Mouse (Mus musculus): ENCODE measurements at regions not wholly inside any gene's neighbourhood (a gene's known extent, or its start where the extent isn't known, plus 50 kb on each side); places are given as distances from the start of the nearest gene placed in this dataset.

DNA sequence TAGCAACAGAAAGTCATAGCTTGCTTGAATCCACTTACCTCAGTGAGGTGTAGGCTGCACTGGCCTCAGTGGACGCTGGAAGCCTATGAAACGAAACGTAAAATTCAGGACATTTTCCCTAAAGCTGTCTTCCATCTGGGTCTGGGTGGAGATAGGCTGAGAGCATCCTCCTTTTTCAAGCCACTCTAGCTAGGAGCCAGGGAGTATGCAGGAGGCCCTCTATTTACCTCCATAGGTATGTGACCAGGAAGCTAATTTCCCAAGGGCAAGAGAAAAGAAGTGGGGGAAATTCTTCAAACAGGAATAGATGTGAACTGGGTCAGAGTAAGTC lies 95.9 kb upstream of the Tmem45b start:
- 83% methylated on average over 3 of the region's 3 CpGs for WGBS

DNA sequence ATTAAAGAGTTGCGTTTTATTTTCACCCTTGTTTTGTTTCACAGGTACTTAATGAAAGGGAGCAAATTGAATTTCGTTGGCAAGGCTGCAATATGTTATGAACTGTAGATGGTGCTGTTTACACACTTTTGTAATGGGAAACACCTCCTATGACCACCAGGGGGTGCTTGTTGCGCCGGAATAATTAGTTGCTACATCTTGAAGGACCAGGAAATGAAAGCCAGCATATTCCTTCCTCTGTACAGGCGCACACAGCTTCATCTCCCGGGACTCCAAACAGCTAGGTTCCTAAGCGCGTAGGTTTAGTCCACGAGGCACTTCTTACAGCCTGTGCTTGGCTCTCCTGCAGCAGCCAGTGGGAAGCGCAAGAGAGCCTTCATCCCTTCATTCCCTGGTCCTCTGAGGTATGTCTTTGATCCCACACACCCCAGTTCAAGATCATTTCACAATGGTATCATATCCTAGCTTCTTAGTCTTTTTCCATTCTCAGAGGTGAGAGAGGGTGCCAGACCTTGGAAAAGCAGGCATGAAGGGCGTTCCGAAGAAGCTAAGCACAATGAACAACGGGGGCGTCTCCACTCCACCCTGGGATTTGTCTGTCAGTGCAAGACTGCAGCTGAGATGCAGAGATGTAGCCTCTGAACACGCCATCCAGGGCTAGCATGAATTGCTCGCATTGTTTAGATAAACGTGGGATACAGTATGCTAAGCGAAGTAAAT lies 95.4 kb upstream of the Tmem45b start:
- no peak overlapping the region for H3K9ac ChIP-seq (replicated peaks; ENCODE audit: low read depth, low read length)
- WGBS = 33% methylated on average over 18 of the region's 18 CpGs
- no peaks in the 10 kb centered on the region for H3K36me3 ChIP-seq (ENCODE audit: control insufficient read depth, insufficient read depth, low read length)
- H3K4me3 ChIP-seq (ENCODE audit: low read depth, low read length) = 0 out of 2 replicates have a peak overlapping the region, but pooled peaks have one; percentile 1
- 0 out of 2 replicates have a peak, but pooled peaks have one; percentile 63 for ATAC-seq (ENCODE audit: insufficient number of reproducible peaks, insufficient read depth, low FRiP score, low read depth)
- H3K27me3 ChIP-seq (ENCODE audit: control insufficient read depth, insufficient read depth, low read length) = no peaks in the 10 kb centered on the region
- H3K9me3 ChIP-seq (ENCODE audit: control insufficient read depth, low read depth, low read length) = no peaks in the 10 kb centered on the region
- H3K4me1 ChIP-seq (ENCODE audit: control insufficient read depth, insufficient read depth, low read length) = no peaks in the 10 kb centered on the region
- no peak overlapping the region for H3K27ac ChIP-seq (ENCODE audit: low read length)
- peak overlapping the region; percentile 30 for H3K4me2 ChIP-seq (replicated peaks; ENCODE audit: low read depth, low read length)

More for the DNA sequence above, 95.9 kb upstream of the Tmem45b start:
- ATAC-seq (ENCODE audit: insufficient number of reproducible peaks, insufficient read depth, low FRiP score, low read depth) = no peak
- Histone ChIP-seq H3K27ac (ENCODE audit: low read length) (no peak overlapping the region), H3K4me2 (replicated peaks; ENCODE audit: low read depth, low read length) (no peak overlapping the region), H3K27me3 (ENCODE audit: control insufficient read depth, insufficient read depth, low read length) (no peaks in the 10 kb centered on the region), H3K36me3 (ENCODE audit: control insufficient read depth, insufficient read depth, low read length) (no peaks in the 10 kb centered on the region), H3K4me3 (ENCODE audit: low read depth, low read length) (no peak overlapping the region), H3K4me1 (ENCODE audit: control insufficient read depth, insufficient read depth, low read length) (no peaks in the 10 kb centered on the region), H3K9me3 (ENCODE audit: control insufficient read depth, low read depth, low read length) (no peaks in the 10 kb centered on the region), H3K9ac (replicated peaks; ENCODE audit: low read depth, low read length) (no peak overlapping the region)

GRCm38 (mm10) chr9:31543691-31544052 lies 79.4 kb upstream of the Tmem45b start:
- WGBS = 69% methylated on average over 6 of the region's 6 CpGs
- H3K9me3 ChIP-seq (ENCODE audit: control insufficient read depth, low read depth, low read length) = no peaks in the 10 kb centered on the region
- no peak overlapping the region for H3K4me3 ChIP-seq (ENCODE audit: low read depth, low read length)
- H3K9ac ChIP-seq (replicated peaks; ENCODE audit: low read depth, low read length) = no peak overlapping the region
- no peaks in the 10 kb centered on the region for H3K27me3 ChIP-seq (ENCODE audit: control insufficient read depth, insufficient read depth, low read length)
- H3K27ac ChIP-seq (ENCODE audit: low read length) = no peak overlapping the region
- no peak for ATAC-seq (ENCODE audit: insufficient number of reproducible peaks, insufficient read depth, low FRiP score, low read depth)
- no peaks in the 10 kb centered on the region for H3K36me3 ChIP-seq (ENCODE audit: control insufficient read depth, insufficient read depth, low read length)
- H3K4me1 ChIP-seq (ENCODE audit: control insufficient read depth, insufficient read depth, low read length) = 0 out of 2 replicates have a peak, but pooled peaks cover 3% of the 10 kb centered on the region
- H3K4me2 ChIP-seq (replicated peaks; ENCODE audit: low read depth, low read length) = no peak overlapping the region

DNA sequence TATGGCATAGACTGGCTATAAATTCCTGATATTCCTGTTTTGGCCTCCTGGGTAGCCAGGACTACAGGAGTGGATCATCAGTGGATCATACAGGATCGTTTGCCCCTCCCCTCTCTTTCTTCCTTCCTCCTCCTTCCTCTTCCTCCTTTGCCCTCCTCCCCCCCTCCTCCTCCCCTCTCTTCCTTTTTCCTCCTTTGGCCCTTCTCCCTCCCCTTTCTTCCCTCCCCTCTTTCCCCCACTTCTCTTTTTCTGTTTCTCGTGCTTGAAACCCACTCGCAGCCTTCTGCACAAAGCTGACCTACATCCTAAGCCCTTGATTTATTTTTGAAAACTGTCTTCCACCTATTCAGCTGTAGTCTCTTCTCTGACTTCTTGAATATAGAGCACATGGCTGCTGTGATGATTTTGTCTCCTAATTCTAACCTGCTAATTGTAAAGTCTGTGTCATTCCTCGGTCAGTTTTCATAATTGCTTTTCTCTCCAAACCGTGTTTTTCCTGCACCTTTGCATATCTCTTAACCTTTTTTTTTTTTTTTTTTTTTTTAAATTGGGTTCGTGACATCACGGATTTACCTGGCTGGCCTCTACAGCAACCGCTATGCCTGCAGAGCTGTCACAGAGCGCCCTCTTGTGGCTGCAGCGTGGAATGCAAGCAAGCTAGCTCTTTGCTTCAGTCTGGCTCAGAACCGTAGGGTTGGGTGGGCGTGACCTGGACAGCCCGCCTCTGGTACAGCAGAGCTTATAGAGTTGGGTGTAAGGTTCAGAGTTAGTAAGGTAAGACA lies 78.8 kb upstream of the Tmem45b start:
- ATAC-seq (ENCODE audit: insufficient number of reproducible peaks, insufficient read depth, low FRiP score, low read depth) = peak; percentile 75
- Histone ChIP-seq H3K27ac (ENCODE audit: low read length) (no peak overlapping the region), H3K4me2 (replicated peaks; ENCODE audit: low read depth, low read length) (no peak overlapping the region), H3K9ac (replicated peaks; ENCODE audit: low read depth, low read length) (no peak overlapping the region), H3K27me3 (ENCODE audit: control insufficient read depth, insufficient read depth, low read length) (no peaks in the 10 kb centered on the region), H3K4me3 (ENCODE audit: low read depth, low read length) (no peak overlapping the region), H3K9me3 (ENCODE audit: control insufficient read depth, low read depth, low read length) (no peaks in the 10 kb centered on the region), H3K4me1 (ENCODE audit: control insufficient read depth, insufficient read depth, low read length) (0 out of 2 replicates have a peak, but pooled peaks cover 3% of the 10 kb centered on the region), H3K36me3 (ENCODE audit: control insufficient read depth, insufficient read depth, low read length) (no peaks in the 10 kb centered on the region)
- 12% methylated on average over 13 of the region's 13 CpGs for WGBS

- Histone ChIP-seq H3K36me3 (ENCODE audit: control insufficient read depth, insufficient read depth, low read length) (no peaks in the 10 kb centered on the region), H3K4me3 (ENCODE audit: low read depth, low read length) (no peak overlapping the region), H3K27ac (ENCODE audit: low read length) (no peak overlapping the region), H3K9ac (replicated peaks; ENCODE audit: low read depth, low read length) (no peak overlapping the region), H3K4me1 (ENCODE audit: control insufficient read depth, insufficient read depth, low read length) (0 out of 2 replicates have a peak, but pooled peaks cover 3% of the 10 kb centered on the region), H3K9me3 (ENCODE audit: control insufficient read depth, low read depth, low read length) (no peaks in the 10 kb centered on the region), H3K4me2 (replicated peaks; ENCODE audit: low read depth, low read length) (no peak overlapping the region), H3K27me3 (ENCODE audit: control insufficient read depth, insufficient read depth, low read length) (no peaks in the 10 kb centered on the region)
- WGBS = 55% methylated on average over 5 of the region's 5 CpGs
- ATAC-seq (ENCODE audit: insufficient number of reproducible peaks, insufficient read depth, low FRiP score, low read depth) = no peak
These were observed 77.4 kb upstream of the Tmem45b start for GRCm38 (mm10) chr9:31541615-31542191.

DNA sequence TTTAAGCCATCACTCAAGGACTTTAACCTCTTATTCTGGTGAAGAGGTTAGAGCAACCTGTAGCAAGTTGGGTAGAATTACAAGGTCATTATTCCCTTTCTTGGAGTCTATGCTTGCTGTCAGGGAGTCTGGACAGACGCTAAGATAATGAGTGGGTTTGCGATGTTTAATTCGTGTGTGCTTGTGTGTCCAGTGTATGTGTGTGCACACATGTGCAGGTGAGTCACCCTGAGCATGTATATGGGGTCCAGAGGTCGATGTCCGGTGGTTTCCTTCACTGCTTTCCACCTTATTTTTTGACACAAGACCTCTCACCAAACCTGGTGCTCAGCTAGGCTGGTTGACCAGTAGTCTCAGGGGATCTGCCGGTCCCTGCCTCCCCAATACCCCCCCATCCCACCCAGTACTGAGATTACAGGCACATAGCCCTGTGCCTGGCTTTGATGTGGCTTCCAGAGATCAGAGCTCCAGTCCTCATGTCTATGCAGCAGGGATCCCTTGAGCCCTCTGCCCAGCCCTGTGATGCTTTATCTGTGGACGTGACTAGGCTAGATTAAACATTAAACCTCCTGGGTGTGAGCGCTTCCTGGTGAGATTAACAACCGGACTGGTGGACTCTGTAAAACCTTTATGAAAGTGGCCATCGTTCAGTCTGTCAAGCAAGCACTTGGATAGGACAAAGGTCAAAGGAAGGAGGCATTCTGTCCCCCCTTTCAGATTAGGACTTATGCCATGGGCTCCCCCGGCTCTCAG lies 74.4 kb upstream of the Tmem45b start:
- 0 out of 2 replicates have a peak, but pooled peaks cover 3% of the 10 kb centered on the region for H3K4me1 ChIP-seq (ENCODE audit: control insufficient read depth, insufficient read depth, low read length)
- no peak overlapping the region for H3K4me2 ChIP-seq (replicated peaks; ENCODE audit: low read depth, low read length)
- no peaks in the 10 kb centered on the region for H3K9me3 ChIP-seq (ENCODE audit: control insufficient read depth, low read depth, low read length)
- no peaks in the 10 kb centered on the region for H3K36me3 ChIP-seq (ENCODE audit: control insufficient read depth, insufficient read depth, low read length)
- 75% methylated on average over 11 of the region's 11 CpGs for WGBS
- no peak overlapping the region for H3K9ac ChIP-seq (replicated peaks; ENCODE audit: low read depth, low read length)
- H3K27ac ChIP-seq (ENCODE audit: low read length) = no peak overlapping the region
- H3K27me3 ChIP-seq (ENCODE audit: control insufficient read depth, insufficient read depth, low read length) = no peaks in the 10 kb centered on the region
- ATAC-seq (ENCODE audit: insufficient number of reproducible peaks, insufficient read depth, low FRiP score, low read depth) = 0 out of 2 replicates have a peak, but pooled peaks have one; percentile 69
- H3K4me3 ChIP-seq (ENCODE audit: low read depth, low read length) = no peak overlapping the region

- Histone ChIP-seq H3K4me2 (replicated peaks; ENCODE audit: low read depth, low read length) (no peak overlapping the region), H3K4me1 (ENCODE audit: control insufficient read depth, insufficient read depth, low read length) (no peaks in the 10 kb centered on the region), H3K4me3 (ENCODE audit: low read depth, low read length) (no peak overlapping the region), H3K27me3 (ENCODE audit: control insufficient read depth, insufficient read depth, low read length) (no peaks in the 10 kb centered on the region), H3K36me3 (ENCODE audit: control insufficient read depth, insufficient read depth, low read length) (no peaks in the 10 kb centered on the region), H3K9ac (replicated peaks; ENCODE audit: low read depth, low read length) (no peak overlapping the region), H3K9me3 (ENCODE audit: control insufficient read depth, low read depth, low read length) (no peaks in the 10 kb centered on the region), H3K27ac (ENCODE audit: low read length) (no peak overlapping the region)
- no peak for ATAC-seq (ENCODE audit: insufficient number of reproducible peaks, insufficient read depth, low FRiP score, low read depth)
- 59% methylated on average over 6 of the region's 6 CpGs for WGBS
These were observed 64.8 kb upstream of the Tmem45b start for GRCm38 (mm10) chr9:31529021-31529420.

DNA sequence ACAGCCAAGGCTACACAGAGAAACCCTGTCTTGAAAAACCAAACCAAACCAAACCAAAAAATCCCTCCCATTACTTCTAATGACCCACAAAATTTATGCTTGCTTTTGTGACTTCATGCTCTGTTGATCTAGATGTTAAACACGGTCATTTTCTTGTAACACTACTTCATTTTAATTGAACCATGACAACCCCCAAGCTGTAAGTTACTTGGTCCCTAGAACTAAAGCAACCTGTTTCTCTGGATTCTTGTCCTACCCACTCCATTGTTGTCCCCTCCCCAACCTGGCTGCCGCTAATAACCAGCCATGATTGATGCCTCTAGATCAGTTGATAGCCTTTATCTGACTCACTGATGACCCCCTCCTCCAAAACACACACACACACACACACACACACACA lies 63.0 kb upstream of the Tmem45b start:
- Histone ChIP-seq H3K36me3 (ENCODE audit: control insufficient read depth, insufficient read depth, low read length) (no peaks in the 10 kb centered on the region), H3K9ac (replicated peaks; ENCODE audit: low read depth, low read length) (no peak overlapping the region), H3K27me3 (ENCODE audit: control insufficient read depth, insufficient read depth, low read length) (no peaks in the 10 kb centered on the region), H3K9me3 (ENCODE audit: control insufficient read depth, low read depth, low read length) (no peaks in the 10 kb centered on the region), H3K4me3 (ENCODE audit: low read depth, low read length) (no peak overlapping the region), H3K27ac (ENCODE audit: low read length) (no peak overlapping the region), H3K4me1 (ENCODE audit: control insufficient read depth, insufficient read depth, low read length) (no peaks in the 10 kb centered on the region), H3K4me2 (replicated peaks; ENCODE audit: low read depth, low read length) (no peak overlapping the region)
- ATAC-seq (ENCODE audit: insufficient number of reproducible peaks, insufficient read depth, low FRiP score, low read depth) = no peak
- 71% methylated on average over 2 of the region's 2 CpGs for WGBS

Data from stomach, embryonic 14.5 days (tissue).